Mouse (Mus musculus) intestine, embryonic 14.5 days (tissue): ENCODE results near the gene Tgfa. TPM values are rescaled to one million over a fixed set of nuclear protein-coding genes. Genes with fewer than 3 reads are reported as not detected.

Experiments
- ATAC-seq: fragments of 200-750 bp; cut with Nextera tagmentation; replicated peaks from 2 replicates; pipeline ENCODE4 v1.8.0; 2017; ENCODE audit warnings: low read depth, moderate number of reproducible peaks, moderate TSS enrichment, moderate library complexity; ENCODE audit not compliant: low FRiP score, low TSS enrichment
- DNase-seq: peaks from one replicate; pipeline ENCODE4 v3.0.0-alpha.2; 2018; ENCODE audit warnings: low spot score
- H3K27ac ChIP-seq: fragments of 300-500 bp; sonication (generic); 2 replicates; pipeline ENCODE4 v1.5.1; 2014; ENCODE audit warnings: low read depth, mild to moderate bottlenecking, control low read depth
- H3K27me3 ChIP-seq: fragments of 300-500 bp; sonication (generic); replicated peaks from 2 replicates; pipeline ENCODE4 v1.6.1; 2014; ENCODE audit warnings: low read length, control low read depth; ENCODE audit not compliant: control insufficient read depth, insufficient read depth
- H3K36me3 ChIP-seq: fragments of 300-500 bp; sonication (generic); 2 replicates; pipeline ENCODE4 v1.6.1; 2014; ENCODE audit warnings: low read length, control low read depth; ENCODE audit not compliant: control insufficient read depth, insufficient read depth
- H3K4me1 ChIP-seq: fragments of 300-500 bp; sonication (generic); replicated peaks from 2 replicates; pipeline ENCODE4 v1.6.1; 2014; ENCODE audit warnings: low read length, control low read depth, mixed read lengths; ENCODE audit not compliant: control insufficient read depth, insufficient read depth
- H3K4me2 ChIP-seq: fragments of 300-500 bp; sonication (generic); 2 replicates; pipeline ENCODE4 v1.6.1; 2014; ENCODE audit warnings: low read length
- H3K4me3 ChIP-seq: fragments of 300-500 bp; sonication (generic); 2 replicates; pipeline ENCODE4 v1.5.1; 2014; ENCODE audit warnings: low read depth, low read length, control low read depth, mixed read lengths
- H3K9ac ChIP-seq: fragments of 300-500 bp; sonication (generic); 2 replicates; pipeline ENCODE4 v1.6.1; 2014; ENCODE audit warnings: mild to moderate bottlenecking, low read length
- H3K9me3 ChIP-seq: fragments of 300-500 bp; sonication (generic); 2 replicates; pipeline ENCODE4 v1.6.1; 2016; ENCODE audit warnings: low read length, control low read depth; ENCODE audit not compliant: control insufficient read depth
- WGBS: fragments of 180-500 bp; shearing (Covaris S2); extraction: QIAGEN DNeasy Blood & Tissue Kit; methylation state at CpG from one replicate; pipeline ENCODE4 v1.1.7; 2014; 5-methylcytosine and 5-hydroxymethylcytosine counted together
- polyA plus RNA-seq: library from polyadenylated mRNA; unstranded; fragments of >200 nt; fragmentation: Nextera tagmentation; extraction: Ambion mirVana; gene quantifications from 2 replicates; pipeline ENCODE4 v1.2.1, GENCODE M21; 2014

The Tgfa gene
- polyA plus RNA-seq, 1 experiment from 2014 or later = 7.3 TPM

- peaks cover 2% of the 10 kb centered on the region; the same call in 1 of the 2 replicates for H3K9me3 ChIP-seq
- no peaks in the 10 kb centered on the region for H3K4me1 ChIP-seq
- H3K4me3 ChIP-seq = no peak overlapping the region
- H3K9ac ChIP-seq = no peak overlapping the region
- H3K27ac ChIP-seq = no peak overlapping the region
- no peak overlapping the region for H3K4me2 ChIP-seq
- 82% methylated on average over 2 of the region's 2 CpGs for WGBS
- H3K36me3 ChIP-seq = no peaks in the 10 kb centered on the region
- no peak for ATAC-seq
- no peaks in the 10 kb centered on the region for H3K27me3 ChIP-seq
- DNase-seq = no peak
Observed at GRCm38 (mm10) chr6:86276816-86277215, 81.8 kb downstream of the Tgfa start.

- Histone ChIP-seq H3K27ac (no peak overlapping the region), H3K27me3 (no peaks in the 10 kb centered on the region), H3K9ac (no peak overlapping the region), H3K4me2 (no peak overlapping the region), H3K4me1 (no peaks in the 10 kb centered on the region), H3K4me3 (no peak overlapping the region), H3K9me3 (peaks cover 2% of the 10 kb centered on the region; the same call in 1 of the 2 replicates), H3K36me3 (no peaks in the 10 kb centered on the region)
- ATAC-seq (no peak), DNase-seq (no peak)
- WGBS = 68% methylated on average over 7 of the region's 7 CpGs
Observed at GRCm38 (mm10) chr6:86277620-86278019, 82.6 kb downstream of the Tgfa start.

DNA sequence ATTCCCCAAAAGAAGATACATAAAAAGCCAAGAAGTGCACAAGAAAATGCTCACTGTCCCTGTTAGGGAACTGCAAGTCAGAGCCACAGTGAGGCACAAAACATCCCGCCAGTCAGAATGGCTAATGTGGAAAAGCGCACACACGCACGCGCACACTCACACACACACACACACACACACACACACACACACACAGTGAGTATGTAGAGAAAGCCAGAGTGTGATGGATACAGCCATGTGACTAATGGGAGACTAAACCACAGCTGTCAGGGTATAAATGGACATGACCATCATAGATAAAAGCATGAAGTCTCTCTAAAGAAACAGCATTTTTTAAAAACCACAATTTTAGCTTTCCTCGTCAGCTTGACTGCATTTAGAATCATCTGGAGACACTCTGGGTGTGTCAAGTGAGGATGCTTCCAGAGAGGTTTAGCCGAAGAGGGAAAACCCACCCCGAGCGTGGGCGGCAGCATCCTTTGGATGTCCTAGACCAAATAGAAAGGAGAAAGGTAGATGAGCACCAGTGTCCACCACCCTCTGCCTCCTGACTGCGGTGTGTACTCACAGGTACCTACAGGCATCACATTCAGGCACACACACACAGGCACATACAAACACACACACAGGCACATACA, 86.7 kb downstream of the Tgfa start:
- H3K4me3 ChIP-seq = no peak overlapping the region
- 88% methylated on average over 11 of the region's 11 CpGs for WGBS
- no peak for DNase-seq
- H3K9me3 ChIP-seq = no peaks in the 10 kb centered on the region
- no peaks in the 10 kb centered on the region for H3K36me3 ChIP-seq
- no peak overlapping the region for H3K27ac ChIP-seq
- no peaks in the 10 kb centered on the region for H3K4me1 ChIP-seq
- no peak for ATAC-seq
- no peak overlapping the region for H3K9ac ChIP-seq
- H3K27me3 ChIP-seq = no peaks in the 10 kb centered on the region
- H3K4me2 ChIP-seq = no peak overlapping the region

DNA sequence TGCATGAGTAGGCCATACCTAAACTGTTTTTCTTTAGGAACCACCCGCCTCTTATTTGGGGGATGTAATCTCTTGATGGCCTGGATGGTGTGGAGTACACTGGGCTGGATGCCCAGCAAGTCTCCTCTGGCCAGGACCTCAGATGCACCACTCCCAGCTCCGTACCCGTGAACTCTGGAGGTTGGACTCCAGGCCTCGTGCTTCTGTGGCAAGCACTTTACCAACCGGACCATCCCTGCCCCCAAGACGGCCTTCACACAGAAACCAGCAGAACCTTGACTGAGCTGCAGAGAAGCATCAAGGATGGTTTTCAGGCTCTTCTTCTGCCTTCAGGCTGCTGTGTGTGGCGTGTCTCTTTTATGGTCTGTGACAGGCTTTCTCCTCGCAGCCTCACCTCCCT, 98.3 kb downstream of the Tgfa start:
- no peaks in the 10 kb centered on the region for H3K27me3 ChIP-seq
- no peak for ATAC-seq
- H3K4me2 ChIP-seq = no peak overlapping the region
- no peak overlapping the region for H3K27ac ChIP-seq
- no peak for DNase-seq
- H3K4me3 ChIP-seq = no peak overlapping the region
- no peaks in the 10 kb centered on the region for H3K9me3 ChIP-seq
- 73% methylated on average over 8 of the region's 8 CpGs for WGBS
- no peaks in the 10 kb centered on the region for H3K36me3 ChIP-seq
- no peaks in the 10 kb centered on the region for H3K4me1 ChIP-seq
- H3K9ac ChIP-seq = no peak overlapping the region

GRCm38 (mm10) chr6:86295451-86295850, 100.4 kb downstream of the Tgfa start:
- ATAC-seq (no peak), DNase-seq (no peak)
- WGBS = 79% methylated on average over 8 of the region's 8 CpGs

GRCm38 (mm10) chr6:86296126-86296525, 101.1 kb downstream of the Tgfa start:
- Histone ChIP-seq H3K36me3 (no peaks in the 10 kb centered on the region), H3K9ac (no peak overlapping the region), H3K27ac (no peak overlapping the region), H3K27me3 (no peaks in the 10 kb centered on the region), H3K4me2 (no peak overlapping the region), H3K4me1 (no peaks in the 10 kb centered on the region), H3K9me3 (no peaks in the 10 kb centered on the region), H3K4me3 (no peak overlapping the region)
- WGBS = 91% methylated on average over 3 of the region's 3 CpGs
- DNase-seq (no peak), ATAC-seq (no peak)

More at GRCm38 (mm10) chr6:86295451-86295850, 100.4 kb downstream of the Tgfa start:
- H3K4me1 ChIP-seq = no peaks in the 10 kb centered on the region
- no peak overlapping the region for H3K27ac ChIP-seq
- no peaks in the 10 kb centered on the region for H3K27me3 ChIP-seq
- H3K4me3 ChIP-seq = no peak overlapping the region
- no peak overlapping the region for H3K9ac ChIP-seq
- no peak overlapping the region for H3K4me2 ChIP-seq
- no peaks in the 10 kb centered on the region for H3K36me3 ChIP-seq
- no peaks in the 10 kb centered on the region for H3K9me3 ChIP-seq

DNA sequence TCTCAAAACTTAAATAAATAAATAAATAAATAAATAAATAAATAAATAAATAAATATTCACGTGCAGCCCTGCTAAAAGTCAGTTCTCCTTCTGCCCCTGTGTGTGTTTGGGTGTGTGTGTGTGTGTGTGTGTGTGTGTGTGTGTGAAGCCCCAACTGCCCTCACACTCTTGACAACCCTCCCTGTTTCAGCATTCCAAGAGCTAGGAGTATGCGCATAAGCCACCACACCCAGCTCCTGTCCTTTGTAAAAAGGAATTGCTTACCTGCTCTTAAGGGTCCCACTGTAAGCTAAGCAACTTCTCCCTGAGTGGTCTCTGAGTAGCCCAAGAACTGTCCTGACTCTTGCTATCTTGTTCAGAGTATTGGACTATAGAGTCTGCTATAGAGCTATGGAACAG, 101.9 kb downstream of the Tgfa start:
- Histone ChIP-seq H3K4me1 (no peaks in the 10 kb centered on the region), H3K9me3 (no peaks in the 10 kb centered on the region), H3K27me3 (no peaks in the 10 kb centered on the region), H3K27ac (no peak overlapping the region), H3K9ac (no peak overlapping the region), H3K4me3 (no peak overlapping the region), H3K36me3 (no peaks in the 10 kb centered on the region), H3K4me2 (no peak overlapping the region)
- DNase-seq (no peak), ATAC-seq (no peak)
- 93% methylated on average over 2 of the region's 2 CpGs for WGBS

DNA sequence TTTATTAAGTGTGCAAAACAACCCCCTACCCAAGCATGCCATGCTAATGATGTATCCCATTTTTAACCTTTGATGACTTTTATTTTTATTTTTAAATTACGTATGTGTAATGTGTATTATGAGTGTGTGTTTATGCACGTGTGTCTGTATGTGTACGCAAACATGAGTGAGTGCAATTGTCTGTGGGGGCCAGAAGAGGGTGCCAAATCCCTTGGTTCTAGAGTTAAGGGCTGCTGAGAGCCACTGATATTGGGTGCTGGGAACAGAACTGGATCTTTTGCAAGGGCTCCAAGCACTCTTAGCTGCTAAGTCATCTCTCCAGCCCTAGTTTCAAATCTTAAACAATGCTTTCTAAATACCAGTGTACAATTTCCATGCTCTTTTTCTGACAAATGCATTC, 103.9 kb downstream of the Tgfa start:
- no peak for DNase-seq
- ATAC-seq = no peak
- Histone ChIP-seq H3K9me3 (no peaks in the 10 kb centered on the region), H3K36me3 (no peaks in the 10 kb centered on the region), H3K4me1 (no peaks in the 10 kb centered on the region), H3K4me3 (no peak overlapping the region), H3K4me2 (no peak overlapping the region), H3K27ac (no peak overlapping the region), H3K9ac (no peak overlapping the region), H3K27me3 (no peaks in the 10 kb centered on the region)
- 88% methylated on average over 3 of the region's 3 CpGs for WGBS

- WGBS = 79% methylated on average over 2 of the region's 2 CpGs
Observed at GRCm38 (mm10) chr6:86299381-86299780, 104.4 kb downstream of the Tgfa start.

More at GRCm38 (mm10) chr6:86299381-86299780, 104.4 kb downstream of the Tgfa start:
- no peaks in the 10 kb centered on the region for H3K9me3 ChIP-seq
- DNase-seq (no peak), ATAC-seq (no peak)
- no peak overlapping the region for H3K27ac ChIP-seq
- no peaks in the 10 kb centered on the region for H3K27me3 ChIP-seq
- H3K36me3 ChIP-seq = no peaks in the 10 kb centered on the region
- H3K4me3 ChIP-seq = no peak overlapping the region
- no peak overlapping the region for H3K9ac ChIP-seq
- H3K4me2 ChIP-seq = no peak overlapping the region
- H3K4me1 ChIP-seq = no peaks in the 10 kb centered on the region
